ENCODE assay signal across 12 mouse cellular contexts in genomic region chr3:21963733-21964351, GRCm38 (mm10).
DNase-seq lines count a peak whose midpoint lies in the region; ATAC-seq and TF ChIP-seq lines count a peak whose summit lies in the region.
"Had no signal": no experiment of that assay in that cellular context is flagged by ENCODE, and none has a peak within 500 bp of the region (broad histone marks: within the 10 kb centered on the region; RNA-seq: fewer than 3 reads in every experiment).

No protein-coding gene starts in this region.

- peak; percentile 9 for ATAC-seq in Patski
- peak; percentile 70; the same call in 1 of the 2 replicates for ATAC-seq in heart, embryonic 13.5 days (ENCODE audit: extremely low read depth, insufficient number of reproducible peaks, low FRiP score, low TSS enrichment)
- no peak for ATAC-seq in monocyte, adult 5-6 weeks (replicated peaks; ENCODE audit: insufficient number of reproducible peaks, low FRiP score, low TSS enrichment, poor library complexity, severe bottlenecking)
- no peak for ATAC-seq in granulocyte monocyte progenitor cell, adult 5-6 weeks (replicated peaks; ENCODE audit: poor library complexity, severe bottlenecking)
- ATAC-seq: midbrain, embryonic 13.5 days had no signal

- no peaks in the 10 kb centered on the region for H3K79me2 ChIP-seq in CH12.LX (replicated peaks; ENCODE audit: control insufficient read depth, extremely low read depth, insufficient read depth, poor library complexity, severe bottlenecking)

- TF ChIP-seq CTCF in kidney, adult 2 months (conservative IDR thresholded peaks at IDR 0.05; ENCODE audit: insufficient read depth, insufficient read length, low read depth, low read length), result no peak
- TF ChIP-seq CTCF in CH12.LX (conservative IDR thresholded peaks at IDR 0.05 in 1 of 2, IDR thresholded peaks at IDR 0.05 in 1 of 2; ENCODE audit: low read depth in 2 of 2, low read length in 2 of 2) (no peak), Patski (IDR thresholded peaks at IDR 0.05) (peak; percentile 7)

- 0 out of 2 replicates have a peak overlapping the region, but pooled peaks have one; percentile 77 for H3K9ac ChIP-seq in CH12.LX (ENCODE audit: insufficient read depth, low read depth)
- H3K9ac ChIP-seq in heart, embryonic 13.5 days, result no peak overlapping the region
- H3K9ac ChIP-seq: midbrain, embryonic 13.5 days had no signal

- no peak for TF ChIP-seq RAD21 in CH12.LX (IDR thresholded peaks at IDR 0.05; ENCODE audit: low read depth, low read length)

- peaks cover 12% of the 10 kb centered on the region for H3K4me1 ChIP-seq in kidney, adult 2 months (ENCODE audit: control insufficient read depth, insufficient read depth, low read length)
- peaks cover 19 to 65% of the 10 kb centered on the region in 2 experiments for H3K4me1 ChIP-seq in CH12.LX (ENCODE audit: control insufficient read depth in 1 of 2, insufficient read depth in 2 of 2)
- peaks cover 38% of the 10 kb centered on the region for H3K4me1 ChIP-seq in heart, embryonic 13.5 days

- H3K36me3 ChIP-seq in kidney, adult 2 months (ENCODE audit: control insufficient read depth, insufficient read depth, low read length), result no peaks in the 10 kb centered on the region
- no peaks in the 10 kb centered on the region for H3K36me3 ChIP-seq in CH12.LX (replicated peaks in 1 of 2; ENCODE audit: control insufficient read depth in 1 of 2, insufficient read depth in 1 of 2, low read length in 1 of 2)
- H3K36me3 ChIP-seq in heart, embryonic 13.5 days, result no peaks in the 10 kb centered on the region
- H3K36me3 ChIP-seq: midbrain, embryonic 13.5 days had no signal

- WGBS in kidney, adult 2 months, result 100% methylated on average over 1 of the region's 1 CpGs
- 55% methylated on average over 1 of the region's 1 CpGs for WGBS in heart, embryonic 13.5 days

- no peak overlapping the region for H3K4me3 ChIP-seq in kidney, adult 2 months (ENCODE audit: insufficient read depth, low read depth, low read length)
- no peak overlapping the region for H3K4me3 ChIP-seq in CH12.LX (replicated peaks in 1 of 3; ENCODE audit: low read depth in 2 of 3, low read length in 2 of 3, poor library complexity in 1 of 3)
- H3K4me3 ChIP-seq in heart, embryonic 13.5 days, result no peak overlapping the region
- H3K4me3 ChIP-seq: erythroblast, embryonic 14.5 days; midbrain, embryonic 13.5 days had no signal

- dilution Hi-C loops in CH12.LX (cut with MboI; ENCODE audit: extremely low pct_ligation_motif_present, extremely low pct_unique_long_range_greater_than_20kb, low sequenced_read_pairs), result no loop called here

- no peak for DNase-seq in kidney, adult 2 months
- no peak for DNase-seq in kidney, postnatal 14 days
- DNase-seq in CH12.LX (ENCODE audit: extremely low read depth), result no peak
- no peak for DNase-seq in Patski (ENCODE audit: low read depth, low spot score)
- DNase-seq in left cerebral cortex, adult 8-10 months (ENCODE audit: low spot score in 2 of 2), result no peak
- DNase-seq: cerebellum, adult 11-12 months; spleen, adult 18-20 months had no signal

- POLR2A ChIA-PET in Patski (lab: Charles Lee), result interaction anchor here (1.1 to 1.2 kb wide), 2 partner anchors 11 to 27 kb away, joined by 3 to 4 read pairs; no protein-coding TSS in a partner anchor

- no peak overlapping the region for H3K4me2 ChIP-seq in CH12.LX (ENCODE audit: insufficient read depth, low read depth, poor library complexity, severe bottlenecking)
- H3K4me2 ChIP-seq in heart, embryonic 13.5 days, result no peak overlapping the region
- H3K4me2 ChIP-seq: midbrain, embryonic 13.5 days had no signal

- TF ChIP-seq POLR2A in kidney, adult 2 months (IDR thresholded peaks at IDR 0.05; ENCODE audit: low read depth, low read length), result no peak
- no peak for TF ChIP-seq POLR2A in CH12.LX (IDR thresholded peaks at IDR 0.05; ENCODE audit: low read depth, low read length)

- H3K27ac ChIP-seq in kidney, adult 2 months (ENCODE audit: insufficient read depth, low read depth, low read length), result peak overlapping the region; percentile 31; the same call in 1 of the 2 replicates
- H3K27ac ChIP-seq in CH12.LX (ENCODE audit: insufficient read depth, low read depth), result peak overlapping the region; percentile 64
- peak overlapping the region; percentile 86 for H3K27ac ChIP-seq in heart, embryonic 13.5 days (replicated peaks)
- H3K27ac ChIP-seq: midbrain, embryonic 13.5 days had no signal

- H3K9me3 ChIP-seq in CH12.LX (replicated peaks; ENCODE audit: low read length), result no peaks in the 10 kb centered on the region
- no peaks in the 10 kb centered on the region for H3K9me3 ChIP-seq in heart, embryonic 13.5 days
- H3K9me3 ChIP-seq: midbrain, embryonic 13.5 days had no signal

- H3K27me3 ChIP-seq in kidney, adult 2 months (replicated peaks; ENCODE audit: control insufficient read depth, insufficient read depth, low read length), result no peaks in the 10 kb centered on the region
- H3K27me3 ChIP-seq in CH12.LX (replicated peaks) (no peaks in the 10 kb centered on the region), Patski (no peaks in the 10 kb centered on the region)
- no peaks in the 10 kb centered on the region for H3K27me3 ChIP-seq in heart, embryonic 13.5 days (replicated peaks)
- H3K27me3 ChIP-seq: midbrain, embryonic 13.5 days had no signal

- peak; percentile 82 for TF ChIP-seq EP300 in CH12.LX (IDR thresholded peaks at IDR 0.05; ENCODE audit: low read length)

- in situ Hi-C loops in CH12.LX (cut with MboI; ENCODE audit: low pct_ligation_motif_present, low pct_unique_long_range_greater_than_20kb, low sequenced_read_pairs), result no loop called here
- in situ Hi-C loops in Patski (cut with MboI; ENCODE audit: low pct_unique_long_range_greater_than_20kb), result no loop called here

- CTCF ChIA-PET in Patski (lab: Charles Lee), result interaction anchor here (0.7 to 4.5 kb wide), 6 partner anchors 11 to 138 kb away, joined by 3 to 29 read pairs (median 8); no protein-coding TSS in a partner anchor

TF ChIP-seq in CH12.LX, 34 proteins besides CTCF, POLR2A, EP300 and RAD21:
- peak; percentile 72 for TF ChIP-seq JUND (conservative IDR thresholded peaks at IDR 0.05; ENCODE audit: low read depth, low read length)
- TF ChIP-seq TCF12 (IDR thresholded peaks at IDR 0.05; ENCODE audit: low read depth, low read length), result peak; percentile 62; the same call in 1 of the 2 replicates
- TF ChIP-seq SMC3 (IDR thresholded peaks at IDR 0.05; ENCODE audit: low read depth, low read length), result 0 out of 2 replicates have a peak, but pooled peaks have one; percentile 2
- no peak for TF ChIP-seq RCOR1 (conservative IDR thresholded peaks at IDR 0.05; ENCODE audit: low read depth, low read length)
- no peak for TF ChIP-seq HCFC1 (IDR thresholded peaks at IDR 0.05; ENCODE audit: low read depth, low read length)
- TF ChIP-seq IRF4 (IDR thresholded peaks at IDR 0.05; ENCODE audit: low read depth, low read length), result peak; percentile 13; the same call in 1 of the 2 replicates
- TF ChIP-seq BHLHE40 (IDR thresholded peaks at IDR 0.05; ENCODE audit: low read depth, low read length), result peak; percentile 36; the same call in 1 of the 2 replicates
- peak; percentile 80 for TF ChIP-seq JUN (IDR thresholded peaks at IDR 0.05; ENCODE audit: insufficient read depth, low read depth, low read length)
- peak; percentile 92 for TF ChIP-seq ETS1 (conservative IDR thresholded peaks at IDR 0.05; ENCODE audit: low read depth, low read length)
- no peak for TF ChIP-seq SIN3A (IDR thresholded peaks at IDR 0.05; ENCODE audit: low read length)
- TF ChIP-seq CHD2 (IDR thresholded peaks at IDR 0.05; ENCODE audit: low read length), result 0 out of 2 replicates have a peak, but pooled peaks have one; percentile 51
- no peak for TF ChIP-seq ZC3H11A (IDR thresholded peaks at IDR 0.05; ENCODE audit: low read depth, low read length)
- TF ChIP-seq MEF2A (IDR thresholded peaks at IDR 0.05; ENCODE audit: borderline replicate concordance, low read depth, low read length), result peak; percentile 70
TF ChIP-seq in CH12.LX: peak in this region for 9.

Comparison
In these comparisons a context has a peak if more than half of its experiments do, and no peak if none do; other contexts are left out.
1. H3K27ac ChIP-seq: peak in every context shown above with its lines; median percentile 86 in heart, embryonic 13.5 days; 64 in CH12.LX; 31 in kidney, adult 2 months.
2. ATAC-seq: peak in Patski (single experiment) and heart, embryonic 13.5 days (single experiment); none in monocyte, adult 5-6 weeks (single experiment) and granulocyte monocyte progenitor cell, adult 5-6 weeks (single experiment).